Mouse (Mus musculus) cortical plate, adult 2 months (tissue): ENCODE data around the gene Tnf. TPM values are rescaled to one million over a fixed set of nuclear protein-coding genes. Genes with fewer than 3 reads are reported as not detected.

Experiments
- H3K27ac ChIP-seq: fragments of 200-500 bp; 2 replicates; pipeline ENCODE4 v1.5.1; 2012; ENCODE audit warnings: low read length, control low read depth, inconsistent platforms; ENCODE audit not compliant: insufficient read depth
- H3K4me1 ChIP-seq: fragments of 200-500 bp; 2 replicates; pipeline ENCODE4 v1.6.1; 2011; ENCODE audit warnings: low read length; ENCODE audit not compliant: control insufficient read depth, insufficient read depth
- H3K4me3 ChIP-seq: fragments of 200-500 bp; 2 replicates; pipeline ENCODE4 v1.5.1; 2011; ENCODE audit warnings: mild to moderate bottlenecking, low read length, control low read depth; ENCODE audit not compliant: insufficient read depth
- CTCF ChIP-seq: fragments of 200-500 bp; IDR thresholded peaks from 2 replicates; pipeline ENCODE4 v1.5.1; 2011; ENCODE audit warnings: mild to moderate bottlenecking, control low read depth, low read length; ENCODE audit not compliant: insufficient read depth; ENCODE audit errors: extremely low read depth
- POLR2A ChIP-seq: fragments of 200-500 bp; IDR thresholded peaks from 2 replicates; pipeline ENCODE4 v1.6.1; 2011; ENCODE audit warnings: mild to moderate bottlenecking, low read length, control low read depth; ENCODE audit not compliant: insufficient read depth; ENCODE audit errors: extremely low read depth
- polyA plus RNA-seq: library from polyadenylated mRNA; depleted of rRNA; stranded (reverse); fragments of >200 nt; gene quantifications from 2 replicates; pipeline ENCODE4 v1.2.3, GENCODE M21; 2012

The Tnf gene
- polyA plus RNA-seq, 1 experiment, result 0.06 TPM

- TF ChIP-seq POLR2A (peak; percentile 56; the same call in 1 of the 2 replicates), CTCF (no peak)
- peaks cover 12% of the 10 kb centered on the region; the same call in 1 of the 2 replicates for H3K4me1 ChIP-seq
- peak overlapping the region; percentile 94 for H3K27ac ChIP-seq
- peak overlapping the region; percentile 94 for H3K4me3 ChIP-seq
Measured at GRCm38 (mm10) chr17:35242015-35242941, 40.5 kb upstream of the Tnf start.

- peaks cover 12% of the 10 kb centered on the region; the same call in 1 of the 2 replicates for H3K4me1 ChIP-seq
- H3K4me3 ChIP-seq, result peak within 1 kb of the TSS; percentile 94
- no peak for TF ChIP-seq CTCF
- TF ChIP-seq POLR2A, result peak; percentile 85
- peak within 1 kb of the TSS; percentile 95 for H3K27ac ChIP-seq
Measured at GRCm38 (mm10) chr17:35241305-35242014, 39.7 kb upstream of the Tnf start, which contains the start of gene Ddx39b. Ddx39b (plus strand) TSS chr17:35241746.

GRCm38 (mm10) chr17:35240384-35241304, 38.8 kb upstream of the Tnf start:
- peaks cover 12% of the 10 kb centered on the region; the same call in 1 of the 2 replicates for H3K4me1 ChIP-seq
- TF ChIP-seq CTCF (no peak), POLR2A (no peak)
- H3K27ac ChIP-seq, result peak overlapping the region; percentile 95
- H3K4me3 ChIP-seq, result peak overlapping the region; percentile 94; the same call in 1 of the 2 replicates

- H3K27ac ChIP-seq, result no peak overlapping the region
- peaks cover 12% of the 10 kb centered on the region; the same call in 1 of the 2 replicates for H3K4me1 ChIP-seq
- TF ChIP-seq POLR2A (no peak), CTCF (no peak)
- no peak overlapping the region for H3K4me3 ChIP-seq
Measured at GRCm38 (mm10) chr17:35239700-35240099, 37.9 kb upstream of the Tnf start.

DNA sequence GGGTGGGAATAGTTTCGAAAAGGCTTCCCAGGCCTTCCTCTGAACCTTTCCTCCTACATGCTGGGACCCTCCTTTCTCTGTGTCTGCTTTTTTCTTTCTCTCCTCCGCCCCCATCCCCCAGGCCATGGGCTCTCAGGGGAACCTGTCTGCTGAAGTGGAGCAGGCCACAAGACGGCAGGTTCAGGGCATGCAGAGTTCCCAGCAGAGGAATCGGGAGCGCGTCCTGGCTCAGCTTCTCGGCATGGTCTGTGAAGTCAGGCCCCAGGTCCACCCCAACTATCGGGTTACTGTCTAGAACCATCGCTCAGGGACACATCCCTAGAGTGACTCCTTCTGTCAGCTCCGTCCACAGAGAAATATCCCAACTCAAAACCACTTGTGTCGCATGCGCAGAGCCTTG, 35.7 kb upstream of the Tnf start:
- Histone ChIP-seq H3K27ac (no peak overlapping the region), H3K4me1 (peaks cover 6% of the 10 kb centered on the region; the same call in 1 of the 2 replicates), H3K4me3 (peak overlapping the region; percentile 50)
- no peak for TF ChIP-seq POLR2A
- TF ChIP-seq CTCF, result no peak

DNA sequence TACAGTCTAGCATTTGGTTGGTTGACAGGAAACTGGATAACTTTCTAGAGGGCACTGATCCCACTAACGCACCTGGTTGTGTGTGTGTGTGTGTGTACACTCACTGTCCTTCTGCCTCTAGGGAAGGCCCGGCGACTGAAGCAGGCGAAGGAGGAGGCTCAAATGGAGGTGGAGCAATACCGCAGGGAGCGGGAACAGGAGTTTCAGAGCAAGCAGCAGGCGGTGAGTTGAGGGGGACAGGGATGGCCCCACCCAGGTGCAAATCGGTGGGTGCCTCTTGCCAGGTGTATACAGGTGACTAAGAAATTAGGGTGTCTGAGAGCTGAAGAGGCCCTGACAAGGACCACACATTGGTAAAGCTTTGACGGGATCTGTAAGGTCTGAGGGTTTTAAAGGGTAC, 35.2 kb upstream of the Tnf start:
- peaks cover 6% of the 10 kb centered on the region; the same call in 1 of the 2 replicates for H3K4me1 ChIP-seq
- peak overlapping the region; percentile 52 for H3K27ac ChIP-seq
- TF ChIP-seq POLR2A, result peak; percentile 57; the same call in 1 of the 2 replicates
- no peak for TF ChIP-seq CTCF
- H3K4me3 ChIP-seq, result peak overlapping the region; percentile 50

- TF ChIP-seq POLR2A, result peak; percentile 83
- peak; percentile 94 for TF ChIP-seq CTCF
- Histone ChIP-seq H3K4me1 (peaks cover 6% of the 10 kb centered on the region; the same call in 1 of the 2 replicates), H3K27ac (peak overlapping the region; percentile 80), H3K4me3 (peak overlapping the region; percentile 50)
Measured at GRCm38 (mm10) chr17:35236390-35236746, 34.6 kb upstream of the Tnf start.

GRCm38 (mm10) chr17:35235614-35236389, 34.0 kb upstream of the Tnf start, which contains the start of gene Nfkbil1:
Nfkbil1 (minus strand) TSS chr17:35235792.
- Histone ChIP-seq H3K4me3 (peak within 1 kb of the TSS; percentile 50), H3K27ac (peak within 1 kb of the TSS; percentile 80), H3K4me1 (peaks cover 4% of the 10 kb centered on the region; the same call in 1 of the 2 replicates)

More at GRCm38 (mm10) chr17:35235614-35236389, 34.0 kb upstream of the Tnf start, which contains the start of gene Nfkbil1:
- TF ChIP-seq POLR2A (peak; percentile 96), CTCF (no peak)
